Mouse (Mus musculus) G1E-ER4 (cell line): ENCODE measurements around the gene Pnpla3. TPM values are rescaled to one million over a fixed set of nuclear protein-coding genes. Genes with fewer than 3 reads are reported as not detected.

ENCODE experiments used
- GATA1 ChIP-seq: IDR thresholded peaks from one replicate; pipeline ENCODE4 v1.8.0; 2012; ENCODE audit warnings: low read length, inconsistent platforms
- polyA plus RNA-seq: library from polyadenylated mRNA; stranded (reverse); fragments of >175 nt; gene quantifications from 2 replicates; pipeline ENCODE4 v1.2.3, GENCODE M21; 2012

Gene Pnpla3
- not detected in 2 replicates for polyA plus RNA-seq

DNA sequence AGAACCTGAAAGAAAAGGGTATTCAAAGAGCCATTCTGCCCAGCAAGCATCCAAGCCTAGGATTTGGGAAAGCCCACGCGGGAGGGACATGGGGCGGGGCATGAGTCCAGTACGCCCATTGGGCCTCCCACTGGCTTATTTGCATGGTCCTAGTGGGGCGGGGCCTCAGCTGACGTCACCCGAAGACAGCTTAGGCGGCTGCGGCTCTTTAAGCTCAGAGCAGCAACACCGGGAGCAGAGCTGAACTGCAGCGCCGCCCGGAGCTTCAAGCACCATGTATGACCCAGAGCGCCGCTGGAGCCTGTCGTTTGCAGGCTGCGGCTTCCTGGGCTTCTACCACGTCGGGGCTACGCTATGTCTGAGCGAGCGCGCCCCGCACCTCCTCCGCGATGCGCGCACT, at the start of gene Pnpla3:
Pnpla3 (plus strand) TSS at position 238 of the 400 bp plus-strand sequence.
- TF ChIP-seq GATA1: no peak

DNA sequence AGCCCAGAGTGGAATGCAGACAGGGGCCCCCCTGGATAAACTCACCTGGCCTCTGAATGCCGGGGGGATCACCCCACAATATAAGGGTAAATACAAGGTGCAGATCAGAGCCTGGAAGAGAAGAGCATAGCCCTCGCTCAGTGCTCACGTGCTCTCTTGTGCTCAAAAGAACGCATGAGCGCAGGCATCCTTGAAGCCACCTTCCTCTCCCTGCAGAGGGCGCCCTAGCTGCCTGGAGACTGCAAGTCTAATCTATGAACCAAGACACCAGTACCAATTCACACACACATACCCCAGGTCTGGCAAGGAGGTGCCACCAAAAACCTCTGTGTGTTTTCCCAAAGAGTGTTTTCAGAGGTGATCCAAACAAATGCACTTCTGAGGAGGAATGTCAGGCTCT, 47.0 kb upstream of the Pnpla3 start:
- TF ChIP-seq GATA1: no peak

DNA sequence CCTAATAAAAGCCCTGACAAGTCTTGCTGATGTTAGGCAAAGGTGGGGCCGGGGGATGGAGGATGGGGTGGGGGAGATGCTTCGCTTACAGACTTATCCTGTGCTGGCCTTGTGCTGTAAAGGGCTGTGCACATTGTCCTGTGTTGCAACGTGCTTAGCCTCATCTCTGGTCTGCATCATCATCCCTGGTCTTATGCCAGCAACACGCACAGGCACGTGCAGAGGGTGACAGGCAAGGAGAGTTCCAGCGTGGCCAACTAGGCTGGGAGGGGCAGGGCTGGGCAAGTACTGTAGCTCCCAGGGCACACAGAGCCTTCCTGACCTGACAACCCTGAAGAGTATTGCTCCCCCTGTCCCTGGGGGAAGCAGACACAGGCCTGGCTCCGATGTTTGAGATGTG, 46.6 kb upstream of the Pnpla3 start:
- no peak for TF ChIP-seq GATA1

DNA sequence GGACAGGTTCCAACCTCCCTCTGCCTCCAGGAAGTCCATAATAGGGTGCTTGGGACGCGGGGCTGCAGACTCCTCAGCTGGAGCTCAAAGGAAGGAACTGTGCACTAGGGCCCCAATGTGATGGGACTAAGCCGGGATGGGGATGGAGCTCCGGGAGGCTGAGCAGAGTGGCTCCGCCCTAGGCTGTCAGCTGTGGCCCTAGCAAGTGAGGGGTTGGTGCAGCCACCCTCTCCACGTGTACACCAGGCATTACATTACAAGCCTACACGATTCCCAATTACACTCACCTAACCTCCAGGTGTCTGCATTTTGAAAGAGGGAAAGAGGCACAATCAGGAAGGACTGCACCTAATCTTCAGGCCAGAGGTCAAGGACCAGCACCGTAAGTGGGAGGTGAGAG, 44.6 kb upstream of the Pnpla3 start, which contains the start of gene Pnpla5:
Pnpla5 (minus strand) TSS at position 101 of the 400 bp plus-strand sequence.
- TF ChIP-seq GATA1: no peak

DNA sequence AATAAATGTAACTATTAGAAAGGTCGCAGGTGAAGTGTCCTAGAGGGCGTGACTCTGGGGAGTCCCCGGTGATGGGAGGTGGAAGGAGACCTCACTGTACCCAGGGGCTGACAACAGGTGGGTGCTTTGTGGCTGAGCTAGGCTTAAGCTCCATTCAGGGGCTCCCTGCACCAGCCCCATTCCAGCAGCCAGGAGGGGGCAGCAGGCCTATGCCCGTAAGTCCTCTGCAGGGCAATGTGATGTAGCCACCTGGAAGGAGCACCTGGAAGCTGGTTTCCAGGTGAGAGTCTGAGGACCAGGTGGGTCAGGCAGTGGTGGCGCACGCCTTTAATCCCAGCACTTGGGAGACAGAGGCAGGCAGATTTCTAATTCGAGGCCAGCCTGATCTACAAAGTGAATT, 43.6 kb upstream of the Pnpla3 start:
- no peak for TF ChIP-seq GATA1

DNA sequence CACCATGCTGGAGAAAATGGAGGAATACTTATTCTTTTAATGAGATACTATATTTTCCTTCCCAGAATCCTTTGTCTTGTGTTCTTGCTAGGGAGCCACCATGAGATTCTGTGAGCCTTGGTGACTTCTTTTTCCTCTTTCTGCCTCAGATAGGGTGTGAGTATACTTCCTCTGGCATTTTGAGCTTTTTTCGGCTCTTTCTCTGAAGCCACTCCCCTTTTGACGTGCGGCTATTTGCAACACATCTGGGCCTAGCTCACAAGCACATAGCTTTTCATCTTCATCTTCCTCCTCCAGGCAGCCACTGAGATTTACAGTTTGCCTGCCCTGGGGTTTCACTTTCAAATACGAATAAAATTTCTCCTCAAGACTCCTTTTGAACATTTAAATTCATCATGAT, 41.2 kb upstream of the Pnpla3 start:
- TF ChIP-seq GATA1: no peak

DNA sequence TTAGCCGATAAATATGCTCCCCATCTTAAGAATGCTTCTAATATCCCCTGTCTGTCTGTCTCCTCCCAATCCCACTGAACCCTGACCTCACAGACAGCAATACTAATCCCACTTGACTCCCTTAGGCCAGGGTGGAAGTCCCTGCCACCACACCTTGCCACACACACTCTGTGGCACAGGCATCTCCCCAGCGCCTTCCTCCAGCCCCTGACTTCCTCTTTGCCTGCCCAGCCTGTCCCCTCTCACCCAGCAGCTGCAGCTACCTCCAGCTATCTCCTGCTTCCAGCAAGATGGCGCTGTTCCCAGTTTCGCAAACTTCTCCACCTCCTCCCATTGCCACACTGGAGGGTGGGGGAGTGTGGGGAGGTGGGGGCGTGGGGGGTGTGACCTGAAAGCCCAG, 40.8 kb upstream of the Pnpla3 start:
- no peak for TF ChIP-seq GATA1

DNA sequence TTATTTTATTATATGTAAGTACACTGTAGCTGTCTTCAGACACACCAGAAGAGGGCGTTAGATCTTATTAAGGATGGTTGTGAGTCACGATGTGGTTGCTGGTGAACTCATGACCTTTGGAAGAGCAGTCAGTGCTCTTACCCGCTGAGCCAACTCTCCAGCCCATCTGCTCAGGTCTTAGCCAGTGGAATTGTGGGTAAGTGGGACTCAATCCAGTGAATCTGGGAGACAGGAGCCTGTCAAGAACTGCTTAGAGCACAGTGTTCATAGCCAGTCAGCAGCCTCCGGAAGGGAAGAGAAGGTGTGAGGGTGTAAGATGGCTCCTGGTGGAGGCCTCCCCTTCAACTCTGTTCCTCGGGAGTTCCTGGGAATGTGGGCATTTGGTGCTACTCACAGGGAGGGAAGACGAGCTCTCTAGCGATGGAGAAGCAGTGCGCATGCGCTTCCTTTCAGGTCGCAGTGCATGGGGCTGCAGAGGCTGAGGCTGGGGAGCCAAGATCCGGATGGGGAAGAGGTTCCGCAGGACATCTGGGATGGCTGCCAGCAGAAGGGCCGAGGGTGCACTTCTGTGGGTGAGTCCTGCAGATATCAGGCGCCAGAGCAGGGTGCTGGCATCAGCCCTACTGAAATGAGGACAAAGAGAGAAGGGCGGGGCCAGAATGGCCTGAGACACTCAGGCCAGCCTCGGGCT, 36.4 kb upstream of the Pnpla3 start:
- no peak for TF ChIP-seq GATA1

DNA sequence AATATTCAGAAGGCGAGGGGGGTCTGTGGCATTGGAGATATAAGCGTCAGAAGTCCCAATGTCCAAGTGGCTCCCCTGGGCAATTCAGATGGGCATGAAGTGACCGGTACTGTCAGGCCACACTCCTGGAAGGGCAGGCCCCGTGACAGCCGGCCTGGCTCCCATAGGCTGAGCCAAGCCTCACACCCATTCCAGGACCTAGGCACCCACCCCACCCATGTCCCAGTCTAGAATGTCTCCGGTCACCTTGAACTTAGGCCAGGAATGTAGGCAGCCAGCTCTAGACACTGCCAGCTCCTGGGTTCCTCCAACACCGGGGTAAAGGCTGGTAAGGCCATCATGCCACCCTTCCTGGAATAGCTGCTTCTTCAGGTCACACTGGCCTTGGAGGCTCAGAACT, 35.7 kb upstream of the Pnpla3 start:
- no peak for TF ChIP-seq GATA1

DNA sequence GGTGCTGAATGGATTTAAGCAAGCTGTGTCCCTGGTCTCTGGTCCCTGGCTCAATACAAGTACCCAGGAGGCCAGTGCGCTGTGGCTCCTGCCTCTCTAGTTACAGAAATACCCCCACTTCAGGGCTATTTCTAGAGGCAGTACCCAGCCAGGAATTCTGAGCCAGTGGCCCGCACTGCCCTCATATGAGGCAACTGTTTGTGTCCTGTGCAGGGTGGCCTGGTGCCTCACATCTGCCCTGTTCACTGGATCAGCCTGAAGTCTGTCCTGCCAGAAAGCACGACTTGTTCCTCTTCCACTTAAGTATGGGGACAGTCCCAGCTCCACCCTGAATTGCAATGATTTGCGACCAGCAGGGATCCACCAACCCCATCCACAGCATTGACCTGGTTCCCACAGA, 34.2 kb upstream of the Pnpla3 start:
- no peak for TF ChIP-seq GATA1

DNA sequence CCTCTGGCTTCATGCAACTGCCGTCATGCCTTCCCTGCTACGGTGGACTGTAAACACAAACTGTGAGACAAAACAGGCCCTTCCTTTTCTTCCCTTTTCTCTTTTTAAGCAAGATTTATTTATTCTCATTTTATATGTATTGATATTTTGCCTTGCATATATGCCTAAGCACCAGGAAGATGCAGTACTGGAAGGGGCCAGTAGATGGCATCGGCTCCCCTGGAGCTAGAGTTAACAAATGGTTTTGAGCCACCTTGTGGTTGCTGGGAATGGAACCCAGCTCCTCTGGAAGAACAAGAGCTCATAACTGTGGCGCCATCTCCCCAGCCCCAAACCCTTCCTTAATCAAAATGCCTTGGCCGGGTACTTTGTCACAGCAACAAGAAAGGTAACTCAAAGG, 32.2 kb upstream of the Pnpla3 start:
- no peak for TF ChIP-seq GATA1

DNA sequence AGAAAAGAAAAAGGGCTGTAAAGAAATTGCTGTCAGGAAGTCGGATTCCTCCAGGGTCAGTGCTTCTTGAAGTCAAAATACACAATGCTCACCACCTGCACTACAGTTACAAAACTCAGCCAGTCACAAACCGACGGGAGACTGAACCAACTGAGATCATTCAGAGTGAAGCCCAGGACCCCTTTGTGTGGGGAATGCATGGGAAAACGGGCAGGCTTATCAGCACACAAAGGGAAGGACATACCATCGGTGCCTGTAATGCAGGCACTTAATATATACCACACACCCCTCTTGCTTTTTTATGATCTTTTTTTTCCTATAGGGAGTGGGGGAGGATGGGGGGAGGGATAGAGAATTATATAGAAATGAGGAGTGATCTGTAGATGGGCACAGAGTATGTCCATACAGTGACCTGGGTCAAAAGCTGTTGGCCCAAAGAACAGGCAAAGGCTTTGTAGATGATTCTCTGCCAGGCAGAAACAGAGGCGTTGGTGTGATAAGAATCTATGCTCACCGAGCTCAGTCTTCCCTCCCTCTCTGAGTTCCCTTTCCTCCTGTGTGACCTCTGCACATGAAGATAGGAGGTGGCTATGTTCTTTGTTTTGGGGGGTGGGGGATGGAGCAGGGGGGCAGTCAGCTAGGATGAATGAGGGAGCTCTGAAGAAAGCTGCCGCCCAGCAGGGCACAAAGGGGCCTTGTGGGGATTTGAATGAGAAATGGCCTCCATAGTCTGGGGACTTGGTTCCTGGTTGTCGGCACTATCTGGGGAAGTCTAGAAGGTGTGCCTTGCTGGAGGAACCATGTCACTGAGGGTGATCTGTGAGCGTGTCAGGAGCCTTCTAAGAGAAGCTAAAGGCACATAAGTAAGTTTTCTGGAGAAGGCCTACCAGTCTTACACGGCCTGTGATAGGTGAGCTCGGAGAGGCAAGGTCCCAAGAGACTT, 30.9 kb upstream of the Pnpla3 start:
- TF ChIP-seq GATA1: no peak

DNA sequence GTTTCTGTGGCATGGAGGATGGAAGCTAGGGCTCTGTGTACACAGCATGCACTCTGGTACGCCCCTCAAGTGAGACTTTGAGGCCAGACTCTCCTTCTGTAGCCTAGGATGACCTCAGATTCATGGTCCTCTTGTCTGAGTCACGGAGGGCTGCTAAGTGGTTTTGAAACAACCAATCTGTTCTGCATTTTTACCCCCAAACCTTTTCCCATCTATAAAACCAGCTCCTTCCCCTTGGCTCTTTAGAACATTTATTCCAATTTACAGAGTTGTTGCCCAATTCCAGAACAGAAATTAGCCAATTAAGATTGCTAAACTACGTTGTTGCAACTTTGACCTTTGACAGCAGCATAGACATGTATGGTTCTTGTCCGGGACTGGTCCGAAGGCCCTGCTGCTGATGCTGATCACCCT, 28.0 kb upstream of the Pnpla3 start:
- no peak for TF ChIP-seq GATA1

DNA sequence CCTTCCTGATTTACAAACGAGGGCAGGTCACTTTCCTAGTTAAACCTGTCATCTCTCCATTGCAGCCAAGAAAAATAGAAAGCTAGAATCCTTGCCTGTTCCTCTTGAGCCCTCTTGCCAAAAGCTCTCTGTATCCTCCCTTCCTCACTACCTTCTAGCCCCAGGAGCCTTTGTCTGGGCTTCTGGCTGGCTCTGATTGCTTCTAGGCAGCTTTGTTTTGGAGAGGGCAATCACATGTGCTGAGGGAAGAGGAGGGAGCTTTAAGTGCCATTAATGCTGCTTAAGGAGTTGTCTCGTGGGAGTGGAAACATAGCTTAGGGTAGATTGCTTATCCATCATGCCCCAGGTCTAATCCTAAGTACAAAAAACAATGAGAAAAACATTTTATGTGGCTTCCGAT, 27.5 kb upstream of the Pnpla3 start:
- no peak for TF ChIP-seq GATA1

DNA sequence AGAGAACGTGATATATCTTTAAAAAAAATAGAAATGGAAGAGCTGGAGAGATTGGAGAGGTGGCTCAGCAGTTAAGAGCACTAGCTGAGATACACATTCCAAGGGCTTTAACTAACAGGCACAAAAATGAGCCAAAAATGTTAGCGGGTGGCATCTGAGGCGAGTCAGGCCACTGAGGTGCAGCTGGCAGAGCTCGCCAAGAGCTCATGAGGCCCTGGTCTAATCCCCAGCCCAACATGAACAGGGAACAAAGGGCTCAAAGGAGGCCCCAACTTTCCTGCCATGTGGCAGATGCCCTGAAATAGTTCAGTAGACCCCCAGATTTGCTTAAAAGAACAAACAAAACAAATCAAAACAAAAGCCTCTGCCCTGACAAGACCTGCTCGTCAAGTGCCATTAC, 26.7 kb upstream of the Pnpla3 start:
- TF ChIP-seq GATA1: no peak

DNA sequence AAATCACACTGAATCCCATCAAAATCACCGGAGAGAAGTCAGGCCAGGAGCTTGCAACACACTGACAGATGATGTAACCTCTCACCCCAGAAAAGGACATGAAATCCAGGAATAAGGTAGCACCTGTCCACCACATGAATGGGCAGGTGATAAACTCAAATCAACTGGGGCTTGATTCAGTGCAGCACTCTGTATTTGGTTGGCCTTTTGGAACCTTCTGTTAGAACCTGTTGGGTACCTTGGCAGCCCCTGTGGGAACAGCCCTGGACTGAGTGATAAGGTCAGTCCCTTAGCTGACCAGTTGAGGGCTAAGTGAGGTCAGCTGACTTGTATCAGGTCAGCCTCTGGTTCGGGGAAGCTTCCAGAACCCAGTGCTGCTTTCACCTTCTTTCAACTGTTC, 11.5 kb upstream of the Pnpla3 start:
- no peak for TF ChIP-seq GATA1

DNA sequence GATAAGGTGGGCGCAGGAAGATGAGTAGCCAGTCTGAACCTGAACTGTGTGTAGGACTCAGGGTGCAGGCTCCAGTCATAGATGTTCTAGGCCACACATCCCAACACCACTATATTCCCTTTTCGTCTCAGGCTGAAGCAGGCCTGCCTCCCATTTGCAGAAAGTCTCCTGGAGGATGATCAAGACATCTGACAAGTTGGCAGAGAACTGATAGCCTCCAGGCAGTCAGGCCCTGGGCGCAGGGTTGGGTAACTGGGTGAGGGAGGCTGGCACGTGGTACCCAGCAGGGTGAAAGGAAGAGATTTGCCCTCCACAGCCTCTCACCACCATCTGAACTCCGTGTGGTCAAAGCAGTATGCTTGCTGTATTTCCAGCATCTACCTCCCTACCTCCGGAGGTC, 5.8 kb upstream of the Pnpla3 start:
- no peak for TF ChIP-seq GATA1

DNA sequence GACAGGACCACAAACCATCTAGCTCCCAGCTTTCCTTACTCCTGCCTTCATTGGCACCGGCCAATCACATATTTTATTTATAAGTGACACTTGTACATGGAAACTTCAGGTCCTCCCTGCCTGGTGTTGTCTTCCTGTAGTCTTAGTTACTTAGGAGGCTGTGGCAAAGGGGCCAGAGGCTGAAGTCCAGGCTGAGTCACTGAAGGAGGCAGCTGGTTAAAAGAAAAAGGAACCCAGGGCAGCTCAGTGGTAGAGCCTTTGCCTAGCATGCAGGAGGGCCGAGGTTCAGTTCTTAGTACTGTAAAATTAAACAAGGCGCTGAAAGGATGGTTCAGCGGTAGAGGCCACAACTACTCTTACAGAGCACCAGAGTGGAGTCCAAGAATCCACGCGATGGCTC, 819 bp upstream of the Pnpla3 start:
- TF ChIP-seq GATA1: no peak
